Mouse (Mus musculus) kidney, embryonic 15.5 days (tissue): ENCODE measurements at regions not wholly inside any gene's neighbourhood (a gene's known extent, or its start where the extent isn't known, plus 50 kb on each side); places are given as distances from the start of the nearest gene placed in this dataset.

Experiments
- ATAC-seq: fragments of 200-750 bp; cut with Nextera tagmentation; replicated peaks from 2 replicates; pipeline ENCODE4 v1.8.0; 2017; ENCODE audit warnings: moderate TSS enrichment; ENCODE audit not compliant: low FRiP score
- H3K27ac ChIP-seq: fragments of 300-500 bp; sonication (generic); 2 replicates; pipeline ENCODE4 v1.5.1; 2015; ENCODE audit warnings: mild to moderate bottlenecking, inconsistent platforms
- H3K27me3 ChIP-seq: fragments of 300-500 bp; sonication (generic); 2 replicates; pipeline ENCODE4 v1.6.1; 2015; ENCODE audit warnings: inconsistent platforms
- H3K36me3 ChIP-seq: fragments of 300-500 bp; sonication (generic); 2 replicates; pipeline ENCODE4 v1.6.1; 2015; ENCODE audit warnings: inconsistent platforms
- H3K4me1 ChIP-seq: fragments of 300-500 bp; sonication (generic); 2 replicates; pipeline ENCODE4 v1.6.1; 2015; ENCODE audit warnings: inconsistent platforms
- H3K4me2 ChIP-seq: fragments of 300-500 bp; sonication (generic); 2 replicates; pipeline ENCODE4 v1.6.1; 2015; ENCODE audit warnings: moderate library complexity, mild to moderate bottlenecking, inconsistent platforms
- H3K4me3 ChIP-seq: fragments of 300-500 bp; sonication (generic); replicated peaks from 2 replicates; pipeline ENCODE4 v1.5.1; 2015; ENCODE audit warnings: mild to moderate bottlenecking, inconsistent platforms
- H3K9ac ChIP-seq: fragments of 300-500 bp; sonication (generic); 2 replicates; pipeline ENCODE4 v1.6.1; 2015; ENCODE audit warnings: mild to moderate bottlenecking, inconsistent platforms
- H3K9me3 ChIP-seq: fragments of 300-500 bp; sonication (generic); replicated peaks from 2 replicates; pipeline ENCODE4 v1.6.1; 2016; ENCODE audit warnings: inconsistent platforms
- WGBS: fragments of 180-500 bp; shearing (Covaris S2); methylation state at CpG from one replicate; pipeline ENCODE4 v1.1.7; 2015; ENCODE audit warnings: mixed read lengths; 5-methylcytosine and 5-hydroxymethylcytosine counted together

DNA sequence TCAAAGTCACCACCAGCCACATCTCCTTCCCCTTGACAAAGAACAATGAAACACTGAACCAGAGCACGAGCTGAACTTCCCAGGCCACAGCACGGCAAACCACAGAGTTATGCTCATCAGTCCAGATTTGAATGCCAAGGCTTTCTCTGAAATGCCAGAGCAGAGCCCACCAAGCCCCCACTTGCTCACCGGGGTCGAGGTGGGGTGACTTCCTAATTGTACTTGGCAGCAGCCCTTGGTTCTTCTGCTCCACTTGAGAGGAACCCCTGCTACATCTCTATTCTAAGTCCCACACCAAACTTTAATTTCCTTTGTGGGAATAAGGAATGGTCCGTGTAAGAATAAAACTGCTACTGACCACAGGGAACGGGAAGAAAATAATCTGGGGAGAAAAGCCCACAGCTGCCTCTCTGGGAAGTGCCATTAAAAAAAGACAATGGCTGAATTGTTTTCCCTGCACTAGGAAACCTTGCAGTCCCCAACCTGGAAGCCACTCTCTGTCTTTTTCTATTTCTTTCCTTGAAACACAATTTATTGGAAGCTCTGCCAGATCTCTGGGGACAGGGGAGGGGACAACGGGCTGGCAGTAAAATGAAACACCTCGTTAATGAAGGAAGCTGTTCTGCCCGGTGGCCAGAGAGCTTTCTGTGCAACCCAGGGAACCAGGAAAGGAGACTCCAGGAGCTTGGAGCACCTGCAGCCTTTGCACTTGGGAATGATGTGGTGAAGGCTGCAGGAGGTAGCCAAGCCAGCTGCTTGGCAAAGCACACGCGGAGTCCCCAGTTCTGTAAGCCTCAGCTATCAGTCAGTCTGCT lies 215.6 kb upstream of the Usp24 start:
- ATAC-seq: no peak
- 48% methylated on average over 11 of the region's 11 CpGs for WGBS
- peaks cover 34% of the 10 kb centered on the region for H3K4me1 ChIP-seq
- no peak overlapping the region for H3K4me3 ChIP-seq
- no peak overlapping the region for H3K9ac ChIP-seq
- H3K4me2 ChIP-seq: no peak overlapping the region
- H3K27ac ChIP-seq: 0 out of 2 replicates have a peak overlapping the region, but pooled peaks have one; percentile 59
- H3K27me3 ChIP-seq: no peaks in the 10 kb centered on the region
- H3K9me3 ChIP-seq: no peaks in the 10 kb centered on the region
- H3K36me3 ChIP-seq: no peaks in the 10 kb centered on the region

DNA sequence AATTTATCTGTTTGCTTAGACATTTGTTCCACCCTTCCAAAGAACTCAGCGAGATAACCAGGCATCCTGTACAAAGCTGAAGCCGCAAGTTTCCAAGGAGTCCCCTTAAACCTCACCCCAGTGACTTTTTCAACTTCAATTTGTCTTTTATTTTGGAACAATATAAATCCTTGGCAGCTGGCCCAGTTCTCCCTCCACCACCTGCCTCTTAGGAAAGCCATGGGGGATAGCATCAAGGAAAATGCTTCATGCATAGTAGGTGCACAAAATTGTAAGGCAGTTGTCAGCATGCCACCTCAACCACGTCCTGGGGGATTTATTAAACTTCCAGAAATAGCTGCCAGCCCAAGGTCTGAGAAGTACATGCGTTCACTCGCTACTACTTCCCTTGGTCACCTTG lies 214.1 kb upstream of the Usp24 start:
- WGBS: 41% methylated on average over 5 of the region's 5 CpGs

DNA sequence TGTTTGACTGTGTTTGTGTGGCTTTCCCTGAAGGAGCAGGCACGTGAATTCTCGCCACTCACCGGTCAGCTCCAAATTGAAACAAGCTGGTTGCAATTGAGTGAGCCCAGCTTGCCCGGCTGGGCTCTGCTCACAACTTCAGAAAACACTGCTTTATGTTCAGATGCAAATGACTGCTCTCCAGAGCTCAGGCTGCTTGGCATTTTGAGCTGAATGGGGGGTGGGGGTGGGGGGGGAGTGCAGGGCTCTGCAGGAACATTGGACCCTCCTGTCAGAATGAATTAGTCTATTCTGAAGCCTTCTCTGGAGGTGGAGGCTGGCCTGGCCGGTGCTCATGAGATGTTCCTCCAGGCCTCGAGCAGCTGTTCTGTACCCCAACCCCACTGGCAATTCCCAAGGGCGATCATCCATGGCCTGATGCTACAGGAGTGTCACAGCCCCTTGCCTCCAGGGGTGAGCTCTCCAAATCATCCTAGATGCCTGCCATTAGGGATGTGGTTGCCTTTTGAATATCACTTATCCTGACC lies 213.5 kb upstream of the Usp24 start:
- Histone ChIP-seq H3K27me3 (no peaks in the 10 kb centered on the region), H3K9me3 (no peaks in the 10 kb centered on the region), H3K4me1 (peaks cover 26% of the 10 kb centered on the region), H3K9ac (no peak overlapping the region), H3K4me2 (0 out of 2 replicates have a peak overlapping the region, but pooled peaks have one; percentile 12), H3K4me3 (no peak overlapping the region), H3K36me3 (no peaks in the 10 kb centered on the region), H3K27ac (peak overlapping the region; percentile 68)
- peak; percentile 65 for ATAC-seq
- 34% methylated on average over 7 of the region's 7 CpGs for WGBS

More for the DNA sequence above, 214.1 kb upstream of the Usp24 start:
- H3K9me3 ChIP-seq: no peaks in the 10 kb centered on the region
- 0 out of 2 replicates have a peak overlapping the region, but pooled peaks have one; percentile 12 for H3K4me2 ChIP-seq
- H3K4me1 ChIP-seq: peaks cover 26% of the 10 kb centered on the region
- no peak overlapping the region for H3K9ac ChIP-seq
- H3K36me3 ChIP-seq: no peaks in the 10 kb centered on the region
- H3K27me3 ChIP-seq: no peaks in the 10 kb centered on the region
- ATAC-seq: no peak
- peak overlapping the region; percentile 68 for H3K27ac ChIP-seq
- no peak overlapping the region for H3K4me3 ChIP-seq

- no peak for ATAC-seq
- peaks cover 26% of the 10 kb centered on the region for H3K4me1 ChIP-seq
- no peak overlapping the region for H3K27ac ChIP-seq
- 74% methylated on average over 11 of the region's 11 CpGs for WGBS
- no peaks in the 10 kb centered on the region for H3K36me3 ChIP-seq
- H3K4me3 ChIP-seq: no peak overlapping the region
- no peaks in the 10 kb centered on the region for H3K27me3 ChIP-seq
- no peaks in the 10 kb centered on the region for H3K9me3 ChIP-seq
- H3K9ac ChIP-seq: no peak overlapping the region
- no peak overlapping the region for H3K4me2 ChIP-seq
These were observed 212.0 kb upstream of the Usp24 start for GRCm38 (mm10) chr4:106103750-106104635.

- H3K9ac ChIP-seq: no peak overlapping the region
- no peak overlapping the region for H3K4me3 ChIP-seq
- H3K4me1 ChIP-seq: no peaks in the 10 kb centered on the region
- no peaks in the 10 kb centered on the region for H3K9me3 ChIP-seq
- H3K36me3 ChIP-seq: no peaks in the 10 kb centered on the region
- H3K4me2 ChIP-seq: no peak overlapping the region
- no peaks in the 10 kb centered on the region for H3K27me3 ChIP-seq
- ATAC-seq: no peak
- no peak overlapping the region for H3K27ac ChIP-seq
These were observed 203.0 kb upstream of the Usp24 start for GRCm38 (mm10) chr4:106112981-106113380.

- no peak overlapping the region for H3K9ac ChIP-seq
- H3K9me3 ChIP-seq: no peaks in the 10 kb centered on the region
- H3K27ac ChIP-seq: no peak overlapping the region
- no peak for ATAC-seq
- H3K4me2 ChIP-seq: no peak overlapping the region
- no peaks in the 10 kb centered on the region for H3K4me1 ChIP-seq
- H3K36me3 ChIP-seq: no peaks in the 10 kb centered on the region
- H3K27me3 ChIP-seq: no peaks in the 10 kb centered on the region
- H3K4me3 ChIP-seq: no peak overlapping the region
These were observed 202.3 kb upstream of the Usp24 start for GRCm38 (mm10) chr4:106113747-106114146.

GRCm38 (mm10) chr4:106116611-106117010 lies 199.4 kb upstream of the Usp24 start:
- Histone ChIP-seq H3K4me1 (no peaks in the 10 kb centered on the region), H3K9ac (no peak overlapping the region), H3K9me3 (no peaks in the 10 kb centered on the region), H3K27ac (no peak overlapping the region), H3K4me2 (no peak overlapping the region), H3K27me3 (no peaks in the 10 kb centered on the region), H3K36me3 (no peaks in the 10 kb centered on the region), H3K4me3 (no peak overlapping the region)
- WGBS: 85% methylated on average over 7 of the region's 7 CpGs
- ATAC-seq: no peak

DNA sequence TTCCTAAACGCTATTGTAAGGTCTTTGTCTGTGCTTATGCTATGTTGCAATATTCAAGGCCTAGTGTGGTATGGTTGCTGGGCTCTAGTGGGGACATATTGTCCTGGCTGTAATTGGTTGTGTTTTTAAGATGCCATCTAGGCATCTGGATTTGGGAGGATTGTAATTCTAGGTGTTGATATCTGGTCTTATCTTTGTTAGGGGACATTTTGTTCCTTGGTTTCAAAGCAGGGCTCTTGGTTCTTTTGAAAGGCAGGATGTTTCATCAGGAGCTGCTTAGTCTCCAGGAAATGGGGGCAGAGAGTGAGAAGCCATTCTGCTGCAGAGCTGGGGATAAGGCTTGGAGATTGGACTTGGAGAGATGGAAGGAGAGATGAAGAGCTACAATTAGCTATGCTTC lies 194.7 kb upstream of the Usp24 start:
- no peak overlapping the region for H3K4me2 ChIP-seq
- no peaks in the 10 kb centered on the region for H3K36me3 ChIP-seq
- H3K9ac ChIP-seq: no peak overlapping the region
- H3K4me3 ChIP-seq: no peak overlapping the region
- no peak for ATAC-seq
- WGBS: 89% methylated on average over 1 of the region's 1 CpGs
- H3K27me3 ChIP-seq: no peaks in the 10 kb centered on the region
- no peaks in the 10 kb centered on the region for H3K4me1 ChIP-seq
- H3K27ac ChIP-seq: no peak overlapping the region
- H3K9me3 ChIP-seq: no peaks in the 10 kb centered on the region

DNA sequence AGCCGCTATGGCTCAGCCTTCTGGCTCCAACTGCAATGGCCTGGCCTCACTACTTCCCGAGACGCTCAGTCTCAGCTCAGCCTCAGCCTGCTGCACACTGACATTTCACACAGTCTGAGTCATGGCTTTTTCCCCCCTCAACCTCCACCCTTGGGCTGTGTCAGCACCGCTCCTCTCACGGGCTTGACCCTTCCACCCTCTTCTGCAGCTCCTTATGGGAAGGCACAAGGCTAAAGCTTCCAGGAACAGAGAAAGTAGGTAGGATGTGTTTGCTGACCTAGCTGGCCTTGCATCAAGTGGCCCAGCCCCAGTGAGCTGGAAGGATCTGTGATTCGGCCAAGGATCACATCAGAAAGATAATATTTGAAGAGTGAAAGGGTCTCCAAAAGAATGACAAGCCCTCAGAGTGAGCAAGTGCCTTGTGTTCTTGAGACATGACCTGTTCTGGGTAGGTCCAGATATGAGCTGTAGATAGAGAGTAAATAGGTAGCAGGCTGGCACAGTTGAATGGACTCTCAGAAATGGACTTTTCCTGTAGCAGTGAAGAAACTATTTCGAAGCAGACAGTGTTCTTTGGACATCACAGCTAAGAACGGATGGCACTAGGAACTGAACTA lies 192.9 kb upstream of the Usp24 start:
- no peaks in the 10 kb centered on the region for H3K9me3 ChIP-seq
- 81% methylated on average over 8 of the region's 8 CpGs for WGBS
- H3K4me1 ChIP-seq: no peaks in the 10 kb centered on the region
- no peak overlapping the region for H3K27ac ChIP-seq
- H3K27me3 ChIP-seq: no peaks in the 10 kb centered on the region
- no peak overlapping the region for H3K9ac ChIP-seq
- H3K4me3 ChIP-seq: no peak overlapping the region
- H3K4me2 ChIP-seq: no peak overlapping the region
- no peak for ATAC-seq
- no peaks in the 10 kb centered on the region for H3K36me3 ChIP-seq

DNA sequence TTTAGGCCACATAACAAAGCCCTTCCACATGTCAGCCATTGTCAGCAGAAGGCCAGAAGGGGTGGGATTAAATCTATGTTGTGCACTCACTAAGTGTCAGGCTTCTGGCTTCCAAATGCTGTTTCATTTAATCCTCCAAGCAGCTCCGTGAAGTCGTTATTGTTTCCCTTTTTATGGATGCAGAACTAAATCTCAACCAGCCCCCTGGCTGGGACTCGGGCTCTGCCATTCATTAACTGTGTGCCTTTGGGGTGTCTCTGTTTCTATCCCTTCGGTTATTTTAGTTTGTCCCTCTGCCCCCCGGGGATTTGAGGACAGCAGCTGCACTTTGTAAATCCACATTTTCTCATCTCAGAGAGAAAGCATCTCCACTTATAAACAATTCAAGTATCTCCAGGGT lies 188.8 kb upstream of the Usp24 start:
- Histone ChIP-seq H3K4me2 (no peak overlapping the region), H3K27ac (no peak overlapping the region), H3K9ac (no peak overlapping the region), H3K9me3 (no peaks in the 10 kb centered on the region), H3K4me3 (no peak overlapping the region), H3K36me3 (no peaks in the 10 kb centered on the region), H3K4me1 (no peaks in the 10 kb centered on the region), H3K27me3 (no peaks in the 10 kb centered on the region)
- WGBS: 69% methylated on average over 5 of the region's 5 CpGs
- no peak for ATAC-seq

- no peak overlapping the region for H3K4me3 ChIP-seq
- no peaks in the 10 kb centered on the region for H3K4me1 ChIP-seq
- no peaks in the 10 kb centered on the region for H3K36me3 ChIP-seq
- WGBS: 66% methylated on average over 7 of the region's 7 CpGs
- H3K4me2 ChIP-seq: no peak overlapping the region
- H3K9me3 ChIP-seq: no peaks in the 10 kb centered on the region
- no peak for ATAC-seq
- H3K27me3 ChIP-seq: no peaks in the 10 kb centered on the region
- no peak overlapping the region for H3K9ac ChIP-seq
- H3K27ac ChIP-seq: no peak overlapping the region
These were observed 188.4 kb upstream of the Usp24 start for GRCm38 (mm10) chr4:106127641-106128040.

DNA sequence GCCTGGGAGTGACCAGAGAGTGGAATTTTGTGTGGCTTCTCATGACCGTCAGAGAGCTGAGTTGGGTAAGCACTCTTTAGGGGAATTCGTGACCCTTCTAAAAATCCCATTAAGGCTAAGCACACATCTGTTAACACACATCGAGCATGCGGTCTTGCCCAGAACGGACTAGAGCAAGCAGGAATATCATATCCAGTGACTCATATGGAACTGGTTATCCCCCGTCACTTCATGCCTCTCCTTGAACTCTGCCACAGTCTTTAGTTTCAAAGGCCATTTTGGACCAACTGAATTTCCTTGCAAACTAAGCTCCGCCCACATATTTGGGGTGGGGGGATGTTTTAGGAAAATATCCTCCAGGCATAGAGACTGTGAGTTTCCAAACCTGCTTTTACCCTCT lies 186.7 kb upstream of the Usp24 start:
- WGBS: 76% methylated on average over 7 of the region's 7 CpGs
- no peak overlapping the region for H3K27ac ChIP-seq
- H3K9me3 ChIP-seq: no peaks in the 10 kb centered on the region
- H3K27me3 ChIP-seq: no peaks in the 10 kb centered on the region
- peaks cover 6% of the 10 kb centered on the region; the same call in 1 of the 2 replicates for H3K4me1 ChIP-seq
- no peak overlapping the region for H3K9ac ChIP-seq
- no peaks in the 10 kb centered on the region for H3K36me3 ChIP-seq
- H3K4me2 ChIP-seq: no peak overlapping the region
- no peak overlapping the region for H3K4me3 ChIP-seq
- ATAC-seq: no peak
